Mouse (Mus musculus): ENCODE measurements around the gene Arhgdig. TPM values are rescaled to one million over a fixed set of nuclear protein-coding genes. Genes with fewer than 3 reads are reported as not detected.

The Arhgdig gene
- 12.6 TPM for polyA plus RNA-seq (2012; fragmentation: generic; extraction: Trizol)

GRCm38 (mm10) chr17:26207686-26208085 lies at the start of gene Arhgdig:
Arhgdig (minus strand) TSS chr17:26207786.
- no peaks in the 10 kb centered on the region for H3K79me2 ChIP-seq (ENCODE audit: control insufficient read depth, insufficient read depth)
- no peak within 1 kb of the TSS for H3ac ChIP-seq (ENCODE audit: control insufficient read depth, insufficient read length)
- no peak within 1 kb of the TSS for H3K4me3 ChIP-seq
- H3K27me3 ChIP-seq (ENCODE audit: control insufficient read depth, insufficient read depth, insufficient read length): no peaks in the 10 kb centered on the region
- H3K36me3 ChIP-seq (ENCODE audit: control insufficient read depth, insufficient read depth): no peaks in the 10 kb centered on the region
- no peak for TF ChIP-seq E2F4 (IDR thresholded peaks at IDR 0.05; ENCODE audit: insufficient read depth)
- TF ChIP-seq MAX (IDR thresholded peaks at IDR 0.05; ENCODE audit: low read depth): no peak
- no peak for TF ChIP-seq SRF (IDR thresholded peaks at IDR 0.05; ENCODE audit: control insufficient read depth, insufficient read length, low read depth)
- no peak for TF ChIP-seq REST (IDR thresholded peaks at IDR 0.05; ENCODE audit: insufficient read depth, insufficient read length)
- no peak within 1 kb of the TSS for H3K4me2 ChIP-seq (ENCODE audit: low read depth)

DNA sequence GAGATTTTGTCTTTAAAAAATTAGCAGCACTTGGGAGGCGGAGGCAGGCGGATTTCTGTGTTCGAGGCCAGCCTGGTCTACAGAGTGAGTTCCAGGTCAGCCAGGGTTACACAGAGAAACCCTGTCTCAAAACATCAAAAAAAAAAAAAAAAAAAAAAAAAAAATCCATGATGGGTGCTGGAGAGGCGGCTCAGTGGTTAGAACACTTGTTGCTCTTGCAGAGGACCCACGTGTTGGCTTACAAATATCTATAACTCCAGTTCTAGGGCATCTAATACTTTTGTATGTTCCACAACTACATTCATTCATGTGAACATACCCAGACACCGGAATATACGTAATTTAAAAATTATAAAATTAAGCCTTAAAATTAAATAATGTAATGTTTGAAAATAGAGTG lies 47.7 kb upstream of the Arhgdig start:
- Histone ChIP-seq H3K4me3 (no peak overlapping the region), H3K79me2 (ENCODE audit: control insufficient read depth, insufficient read depth) (peaks cover 65% of the 10 kb centered on the region), H3ac (ENCODE audit: control insufficient read depth, insufficient read length) (no peak overlapping the region), H3K4me2 (ENCODE audit: low read depth) (no peak overlapping the region), H3K36me3 (ENCODE audit: control insufficient read depth, insufficient read depth) (peaks cover 40% of the 10 kb centered on the region), H3K27me3 (ENCODE audit: control insufficient read depth, insufficient read depth, insufficient read length) (no peaks in the 10 kb centered on the region)
- no peak for TF ChIP-seq CEBPB (IDR thresholded peaks at IDR 0.05; ENCODE audit: insufficient read depth, poor library complexity, severe bottlenecking)
- no peak for TF ChIP-seq POLR2A (IDR thresholded peaks at IDR 0.05; ENCODE audit: insufficient read length, low read depth)
- TF ChIP-seq MYOG (IDR thresholded peaks at IDR 0.05; ENCODE audit: control insufficient read depth in 1 of 3, insufficient read depth in 1 of 3, insufficient read length in 2 of 3, low read depth in 2 of 3): no peak
- TF ChIP-seq USF1 (IDR thresholded peaks at IDR 0.05; ENCODE audit: low read depth): no peak
- TF ChIP-seq TCF3 (IDR thresholded peaks at IDR 0.05; ENCODE audit: insufficient read length, low read depth): no peak
- no peak for TF ChIP-seq REST (IDR thresholded peaks at IDR 0.05; ENCODE audit: insufficient read depth, insufficient read length)
- TF ChIP-seq E2F4 (IDR thresholded peaks at IDR 0.05; ENCODE audit: insufficient read depth): no peak
- no peak for TF ChIP-seq SRF (IDR thresholded peaks at IDR 0.05; ENCODE audit: control insufficient read depth, insufficient read length, low read depth)
- no peak for TF ChIP-seq TCF12 (IDR thresholded peaks at IDR 0.05; ENCODE audit: insufficient read depth, poor library complexity, severe bottlenecking)

- peaks cover 25% of the 10 kb centered on the region for H3K36me3 ChIP-seq (ENCODE audit: control insufficient read depth, insufficient read depth)
These were observed 45.8 kb upstream of the Arhgdig start for GRCm38 (mm10) chr17:26253399-26253798.

GRCm38 (mm10) chr17:26252539-26253251 lies 45.1 kb upstream of the Arhgdig start, which contains the start of gene Luc7l:
Luc7l (plus strand) TSS chr17:26252896.
- TF ChIP-seq TCF12 (IDR thresholded peaks at IDR 0.05; ENCODE audit: insufficient read depth, poor library complexity, severe bottlenecking): no peak
- TF ChIP-seq E2F4 (IDR thresholded peaks at IDR 0.05; ENCODE audit: insufficient read depth): no peak
- peak; percentile 92 for TF ChIP-seq POLR2A (IDR thresholded peaks at IDR 0.05; ENCODE audit: insufficient read length, low read depth)
- TF ChIP-seq POLR2AphosphoS2 (IDR thresholded peaks at IDR 0.05; ENCODE audit: insufficient read length, low read depth): peak; percentile 90
- H3K79me2 ChIP-seq (ENCODE audit: control insufficient read depth, insufficient read depth): peaks cover 48% of the 10 kb centered on the region
- peaks cover 18% of the 10 kb centered on the region for H3K36me3 ChIP-seq (ENCODE audit: control insufficient read depth, insufficient read depth)
- peak within 1 kb of the TSS; percentile 72 for H3ac ChIP-seq (ENCODE audit: control insufficient read depth, insufficient read length)
- no peaks in the 10 kb centered on the region for H3K27me3 ChIP-seq (ENCODE audit: control insufficient read depth, insufficient read depth, insufficient read length)
- H3K4me3 ChIP-seq: peak within 1 kb of the TSS; percentile 96
- peak within 1 kb of the TSS; percentile 95 for H3K4me2 ChIP-seq (ENCODE audit: low read depth)

More at GRCm38 (mm10) chr17:26253399-26253798, 45.8 kb upstream of the Arhgdig start:
- no peak for TF ChIP-seq MYOG (IDR thresholded peaks at IDR 0.05; ENCODE audit: control insufficient read depth in 1 of 3, insufficient read depth in 1 of 3, insufficient read length in 2 of 3, low read depth in 2 of 3)
- TF ChIP-seq CEBPB (IDR thresholded peaks at IDR 0.05; ENCODE audit: insufficient read depth, poor library complexity, severe bottlenecking): no peak
- TF ChIP-seq TCF3 (IDR thresholded peaks at IDR 0.05; ENCODE audit: insufficient read length, low read depth): no peak
- no peak for TF ChIP-seq E2F4 (IDR thresholded peaks at IDR 0.05; ENCODE audit: insufficient read depth)
- no peak for TF ChIP-seq POLR2AphosphoS2 (IDR thresholded peaks at IDR 0.05; ENCODE audit: insufficient read length, low read depth)
- no peak for TF ChIP-seq USF1 (IDR thresholded peaks at IDR 0.05; ENCODE audit: low read depth)
- no peak for TF ChIP-seq TCF12 (IDR thresholded peaks at IDR 0.05; ENCODE audit: insufficient read depth, poor library complexity, severe bottlenecking)
- no peak for TF ChIP-seq MAX (IDR thresholded peaks at IDR 0.05; ENCODE audit: low read depth)
- TF ChIP-seq MYOD1 (IDR thresholded peaks at IDR 0.05; ENCODE audit: control insufficient read depth in 1 of 3, insufficient read length in 2 of 3, low read depth in 2 of 3): no peak
- no peak for TF ChIP-seq POLR2A (IDR thresholded peaks at IDR 0.05; ENCODE audit: insufficient read length, low read depth)
- TF ChIP-seq SRF (IDR thresholded peaks at IDR 0.05; ENCODE audit: control insufficient read depth, insufficient read length, low read depth): no peak
- no peak for TF ChIP-seq REST (IDR thresholded peaks at IDR 0.05; ENCODE audit: insufficient read depth, insufficient read length)
- Histone ChIP-seq H3K4me2 (ENCODE audit: low read depth) (peak overlapping the region; percentile 95), H3K4me3 (peak overlapping the region; percentile 96), H3K27me3 (ENCODE audit: control insufficient read depth, insufficient read depth, insufficient read length) (no peaks in the 10 kb centered on the region), H3ac (ENCODE audit: control insufficient read depth, insufficient read length) (peak overlapping the region; percentile 72), H3K79me2 (ENCODE audit: control insufficient read depth, insufficient read depth) (peaks cover 48% of the 10 kb centered on the region)

DNA sequence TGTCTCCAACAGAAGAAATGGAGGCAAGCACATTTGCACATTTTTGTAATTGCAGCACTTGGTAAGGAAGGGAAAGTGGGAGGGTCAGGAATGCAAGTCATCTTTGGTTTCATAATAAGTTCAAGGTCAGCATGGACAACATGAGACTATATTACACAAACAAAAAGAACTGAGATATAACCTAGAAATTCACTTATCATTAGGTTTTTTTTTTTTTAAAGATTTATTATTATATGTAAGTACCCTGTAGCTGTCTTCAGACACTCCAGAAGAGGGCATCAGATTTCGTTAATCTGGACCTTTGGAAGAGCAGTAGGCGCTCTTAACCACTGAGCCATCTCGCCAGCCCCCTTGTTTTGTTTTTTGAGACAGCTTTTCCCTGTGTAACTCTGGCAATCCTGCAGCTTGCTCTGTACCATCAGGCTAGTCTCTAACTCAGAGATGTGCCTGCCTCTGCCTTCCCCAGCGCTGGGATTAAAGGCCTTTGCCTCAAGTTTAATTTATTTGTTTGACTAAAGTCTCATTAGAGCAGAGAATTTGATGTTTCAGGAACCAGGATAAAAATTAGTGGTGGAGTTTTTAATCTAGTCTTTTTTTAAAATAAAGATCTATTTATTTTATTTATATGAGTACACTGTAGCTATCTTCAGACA lies 44.4 kb upstream of the Arhgdig start:
- TF ChIP-seq MYOD1 (IDR thresholded peaks at IDR 0.05; ENCODE audit: control insufficient read depth in 1 of 3, insufficient read length in 2 of 3, low read depth in 2 of 3): no peak
- no peak for TF ChIP-seq SRF (IDR thresholded peaks at IDR 0.05; ENCODE audit: control insufficient read depth, insufficient read length, low read depth)
- no peak for TF ChIP-seq TCF12 (IDR thresholded peaks at IDR 0.05; ENCODE audit: insufficient read depth, poor library complexity, severe bottlenecking)
- no peak for TF ChIP-seq MYOG (IDR thresholded peaks at IDR 0.05; ENCODE audit: control insufficient read depth in 1 of 3, insufficient read depth in 1 of 3, insufficient read length in 2 of 3, low read depth in 2 of 3)
- no peak for TF ChIP-seq TCF3 (IDR thresholded peaks at IDR 0.05; ENCODE audit: insufficient read length, low read depth)
- TF ChIP-seq MAX (IDR thresholded peaks at IDR 0.05; ENCODE audit: low read depth): no peak
- no peak for TF ChIP-seq CEBPB (IDR thresholded peaks at IDR 0.05; ENCODE audit: insufficient read depth, poor library complexity, severe bottlenecking)
- no peak for TF ChIP-seq E2F4 (IDR thresholded peaks at IDR 0.05; ENCODE audit: insufficient read depth)
- TF ChIP-seq USF1 (IDR thresholded peaks at IDR 0.05; ENCODE audit: low read depth): no peak
- TF ChIP-seq POLR2A (IDR thresholded peaks at IDR 0.05; ENCODE audit: insufficient read length, low read depth): no peak
- TF ChIP-seq REST (IDR thresholded peaks at IDR 0.05; ENCODE audit: insufficient read depth, insufficient read length): no peak
- no peak for TF ChIP-seq POLR2AphosphoS2 (IDR thresholded peaks at IDR 0.05; ENCODE audit: insufficient read length, low read depth)
- Histone ChIP-seq H3K79me2 (ENCODE audit: control insufficient read depth, insufficient read depth) (peaks cover 44% of the 10 kb centered on the region), H3ac (ENCODE audit: control insufficient read depth, insufficient read length) (peak overlapping the region; percentile 72), H3K4me3 (peak overlapping the region; percentile 96), H3K4me2 (ENCODE audit: low read depth) (peak overlapping the region; percentile 79), H3K27me3 (ENCODE audit: control insufficient read depth, insufficient read depth, insufficient read length) (no peaks in the 10 kb centered on the region), H3K36me3 (ENCODE audit: control insufficient read depth, insufficient read depth) (peaks cover 11% of the 10 kb centered on the region)

All from myocyte (in vitro differentiated cells).